Mouse (Mus musculus): ENCODE measurements around the gene Dner. TPM values are rescaled to one million over a fixed set of nuclear protein-coding genes. Genes with fewer than 3 reads are reported as not detected.

Gene Dner
- polyA plus RNA-seq, 1 experiment from 2014 or later: 143 TPM

- Histone ChIP-seq H3K9me3 (no peaks in the 10 kb centered on the region), H3K4me3 (no peak overlapping the region), H3K4me1 (no peaks in the 10 kb centered on the region), H3K9ac (no peak overlapping the region), H3K4me2 (replicated peaks) (no peak overlapping the region), H3K27ac (no peak overlapping the region), H3K27me3 (replicated peaks) (no peaks in the 10 kb centered on the region), H3K36me3 (no peaks in the 10 kb centered on the region)
- ATAC-seq (ENCODE audit: low FRiP score, low read depth): no peak
- WGBS: 56% methylated on average over 12 of the region's 12 CpGs
These were observed 291.1 kb downstream of the Dner start for GRCm38 (mm10) chr1:84404880-84405279.

- Histone ChIP-seq H3K36me3 (no peaks in the 10 kb centered on the region), H3K9me3 (no peaks in the 10 kb centered on the region), H3K4me3 (no peak overlapping the region), H3K27ac (no peak overlapping the region), H3K4me2 (replicated peaks) (no peak overlapping the region), H3K4me1 (no peaks in the 10 kb centered on the region), H3K27me3 (replicated peaks) (no peaks in the 10 kb centered on the region), H3K9ac (no peak overlapping the region)
- ATAC-seq (ENCODE audit: low FRiP score, low read depth): no peak
- 93% methylated on average over 1 of the region's 1 CpGs for WGBS
These were observed 293.9 kb downstream of the Dner start for GRCm38 (mm10) chr1:84402154-84402553.

DNA sequence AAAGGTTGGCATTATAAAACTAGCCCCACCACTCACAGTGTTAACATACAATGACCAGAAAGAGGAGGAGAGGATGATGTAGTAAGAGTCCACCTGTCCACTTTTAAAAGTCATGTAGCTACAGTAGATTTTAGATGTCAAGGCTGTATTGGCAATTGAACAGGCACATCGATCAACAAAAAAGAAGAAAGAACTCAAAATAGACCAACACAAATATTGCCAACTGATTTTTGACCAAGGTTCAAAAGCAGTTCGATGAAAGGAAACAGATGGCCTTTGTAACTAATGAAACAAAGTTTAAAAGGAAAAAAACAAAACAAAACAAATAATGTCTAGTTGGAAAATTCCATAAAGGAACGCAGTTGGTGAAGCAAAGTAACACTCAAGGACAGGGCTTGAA is 296.4 kb downstream of the Dner start:
- 93% methylated on average over 3 of the region's 3 CpGs for WGBS
- no peaks in the 10 kb centered on the region for H3K9me3 ChIP-seq

DNA sequence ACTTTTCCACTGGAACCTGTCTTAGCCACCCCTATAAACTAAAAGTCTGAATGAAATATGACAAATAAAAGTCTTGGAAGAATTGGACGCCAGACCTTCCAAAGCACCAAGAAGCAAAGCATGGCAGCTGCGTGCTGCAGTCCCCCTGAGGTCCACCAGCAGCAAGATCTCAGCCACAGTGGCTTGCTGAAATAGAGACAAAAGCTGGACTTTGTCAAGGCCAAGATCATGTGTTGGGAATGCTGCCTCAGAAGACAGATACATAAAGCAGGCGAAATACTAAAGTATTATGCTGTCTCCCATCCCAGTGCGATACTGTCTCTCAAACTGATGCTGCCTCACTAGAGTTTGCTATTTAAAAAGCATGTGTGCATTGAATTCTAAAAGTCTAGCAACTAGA is 296.9 kb downstream of the Dner start:
- H3K27me3 ChIP-seq (replicated peaks): no peaks in the 10 kb centered on the region
- H3K4me3 ChIP-seq: no peak overlapping the region
- no peak overlapping the region for H3K27ac ChIP-seq
- H3K36me3 ChIP-seq: no peaks in the 10 kb centered on the region; the same call in 1 of the 2 replicates
- H3K9me3 ChIP-seq: no peaks in the 10 kb centered on the region
- no peak overlapping the region for H3K4me2 ChIP-seq (replicated peaks)
- 93% methylated on average over 4 of the region's 4 CpGs for WGBS
- ATAC-seq (ENCODE audit: low FRiP score, low read depth): no peak
- H3K9ac ChIP-seq: no peak overlapping the region
- H3K4me1 ChIP-seq: no peaks in the 10 kb centered on the region

More for the DNA sequence above, 296.4 kb downstream of the Dner start:
- Histone ChIP-seq H3K4me1 (no peaks in the 10 kb centered on the region), H3K4me2 (replicated peaks) (no peak overlapping the region), H3K9ac (no peak overlapping the region), H3K36me3 (no peaks in the 10 kb centered on the region; the same call in 1 of the 2 replicates), H3K27ac (no peak overlapping the region), H3K4me3 (no peak overlapping the region), H3K27me3 (replicated peaks) (no peaks in the 10 kb centered on the region)
- no peak for ATAC-seq (ENCODE audit: low FRiP score, low read depth)

- Histone ChIP-seq H3K36me3 (no peaks in the 10 kb centered on the region; the same call in 1 of the 2 replicates), H3K27me3 (replicated peaks) (no peaks in the 10 kb centered on the region), H3K9ac (no peak overlapping the region), H3K9me3 (no peaks in the 10 kb centered on the region), H3K4me3 (no peak overlapping the region), H3K4me2 (replicated peaks) (no peak overlapping the region), H3K27ac (no peak overlapping the region), H3K4me1 (no peaks in the 10 kb centered on the region)
- no peak for ATAC-seq (ENCODE audit: low FRiP score, low read depth)
- WGBS: 87% methylated on average over 3 of the region's 3 CpGs
These were observed 299.2 kb downstream of the Dner start for GRCm38 (mm10) chr1:84396787-84397186.

GRCm38 (mm10) chr1:84395928-84396327 is 300.1 kb downstream of the Dner start:
- no peak overlapping the region for H3K27ac ChIP-seq
- H3K4me2 ChIP-seq (replicated peaks): no peak overlapping the region
- WGBS: 87% methylated on average over 8 of the region's 8 CpGs
- no peaks in the 10 kb centered on the region for H3K27me3 ChIP-seq (replicated peaks)
- no peak for ATAC-seq (ENCODE audit: low FRiP score, low read depth)
- H3K36me3 ChIP-seq: no peaks in the 10 kb centered on the region; the same call in 1 of the 2 replicates
- no peak overlapping the region for H3K4me3 ChIP-seq
- H3K9ac ChIP-seq: no peak overlapping the region
- no peaks in the 10 kb centered on the region for H3K9me3 ChIP-seq
- no peaks in the 10 kb centered on the region for H3K4me1 ChIP-seq

DNA sequence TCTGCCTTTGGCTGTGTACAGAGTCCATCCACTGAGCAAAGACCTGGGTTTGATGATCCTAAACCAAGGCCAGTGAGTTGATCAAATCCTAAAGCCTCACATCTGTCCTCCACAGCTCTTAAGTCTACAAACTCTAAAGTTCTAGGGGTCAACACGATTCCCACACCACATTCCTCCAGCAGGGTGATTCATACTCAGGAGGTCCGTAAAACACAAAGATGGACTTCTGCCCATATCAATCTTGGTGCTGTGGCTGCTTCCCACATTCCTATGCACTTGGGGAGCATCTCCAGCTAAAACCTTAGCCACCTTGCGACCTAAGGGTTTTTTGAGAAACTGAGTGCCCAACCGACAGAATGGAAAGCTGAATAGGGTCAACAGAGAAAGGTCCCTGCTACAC is 305.1 kb downstream of the Dner start:
- H3K27ac ChIP-seq: no peak overlapping the region
- 87% methylated on average over 4 of the region's 4 CpGs for WGBS
- H3K4me3 ChIP-seq: no peak overlapping the region
- H3K36me3 ChIP-seq: no peaks in the 10 kb centered on the region; the same call in 1 of the 2 replicates
- H3K9ac ChIP-seq: no peak overlapping the region
- no peaks in the 10 kb centered on the region for H3K9me3 ChIP-seq
- no peaks in the 10 kb centered on the region for H3K27me3 ChIP-seq (replicated peaks)
- no peak overlapping the region for H3K4me2 ChIP-seq (replicated peaks)
- no peak for ATAC-seq (ENCODE audit: low FRiP score, low read depth)
- no peaks in the 10 kb centered on the region for H3K4me1 ChIP-seq

GRCm38 (mm10) chr1:84387616-84388015 is 308.4 kb downstream of the Dner start:
- Histone ChIP-seq H3K36me3 (peaks cover 11% of the 10 kb centered on the region), H3K27ac (no peak overlapping the region), H3K4me2 (replicated peaks) (no peak overlapping the region), H3K4me1 (no peaks in the 10 kb centered on the region), H3K27me3 (replicated peaks) (no peaks in the 10 kb centered on the region), H3K4me3 (no peak overlapping the region), H3K9me3 (no peaks in the 10 kb centered on the region), H3K9ac (no peak overlapping the region)
- ATAC-seq (ENCODE audit: low FRiP score, low read depth): no peak; the same call in 1 of the 2 replicates
- WGBS: 63% methylated on average over 4 of the region's 4 CpGs

DNA sequence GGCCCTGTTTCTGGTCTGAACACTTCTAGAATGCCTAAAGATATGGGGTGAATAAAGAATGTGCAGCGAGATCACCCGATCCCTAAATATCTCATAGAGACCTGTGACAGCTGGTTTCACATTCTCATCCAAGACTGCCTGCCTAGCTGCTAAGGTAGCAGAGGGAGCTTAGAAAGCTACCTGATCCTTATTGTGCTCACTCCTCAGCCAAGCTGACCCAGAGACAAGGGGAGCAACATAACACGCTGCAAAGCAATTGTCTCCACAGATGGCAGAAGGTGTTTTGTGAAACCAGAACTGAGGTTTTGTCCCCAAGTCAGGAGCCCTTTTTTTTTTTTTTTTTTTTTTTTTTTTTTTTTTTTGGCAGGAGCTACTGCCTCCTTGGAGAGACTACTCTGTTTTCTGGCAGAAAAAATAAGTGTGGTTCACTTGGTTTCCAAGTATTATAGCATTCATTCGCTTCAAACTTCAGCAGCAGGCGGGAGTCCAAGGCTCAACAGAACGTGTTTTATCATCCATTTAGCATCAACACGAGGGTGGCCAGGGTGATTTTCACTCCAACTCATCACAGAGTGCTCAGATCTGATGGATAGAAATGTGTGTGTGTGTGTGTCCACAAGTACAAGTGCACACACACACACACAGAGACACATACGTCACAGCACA is 309.4 kb downstream of the Dner start:
- Histone ChIP-seq H3K27me3 (replicated peaks) (no peaks in the 10 kb centered on the region), H3K4me1 (no peaks in the 10 kb centered on the region), H3K4me3 (no peak overlapping the region), H3K4me2 (replicated peaks) (no peak overlapping the region), H3K9me3 (no peaks in the 10 kb centered on the region), H3K27ac (no peak overlapping the region), H3K9ac (no peak overlapping the region), H3K36me3 (peaks cover 11% of the 10 kb centered on the region)
- 86% methylated on average over 8 of the region's 8 CpGs for WGBS
- ATAC-seq (ENCODE audit: low FRiP score, low read depth): no peak

- Histone ChIP-seq H3K9me3 (no peaks in the 10 kb centered on the region), H3K36me3 (peaks cover 17% of the 10 kb centered on the region), H3K27me3 (replicated peaks) (no peaks in the 10 kb centered on the region), H3K4me2 (replicated peaks) (no peak overlapping the region), H3K4me1 (no peaks in the 10 kb centered on the region), H3K9ac (no peak overlapping the region), H3K27ac (no peak overlapping the region), H3K4me3 (no peak overlapping the region)
- WGBS: 88% methylated on average over 1 of the region's 1 CpGs
- ATAC-seq (ENCODE audit: low FRiP score, low read depth): no peak
These were observed 313.3 kb downstream of the Dner start for GRCm38 (mm10) chr1:84382709-84383108.

DNA sequence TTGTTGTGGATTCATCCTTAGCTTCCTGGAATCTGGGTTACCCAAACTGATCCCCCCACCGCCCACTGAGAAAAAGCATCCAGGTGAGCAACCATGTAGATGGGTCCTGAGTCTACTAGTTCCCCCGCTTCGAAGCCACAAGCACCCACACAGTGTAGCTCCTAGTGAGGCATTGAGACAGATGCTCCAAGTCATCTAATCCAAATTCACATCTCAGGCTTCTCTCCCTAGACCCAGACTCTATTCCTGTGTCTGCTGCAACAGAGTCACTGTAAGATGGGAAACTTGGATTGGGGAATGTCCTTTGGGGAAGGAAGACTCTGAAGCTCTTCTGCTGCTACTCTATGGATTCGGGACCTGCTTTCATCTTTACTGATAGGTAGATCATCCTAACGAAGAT is 314.0 kb downstream of the Dner start:
- Histone ChIP-seq H3K4me1 (no peaks in the 10 kb centered on the region), H3K9me3 (no peaks in the 10 kb centered on the region), H3K27ac (no peak overlapping the region), H3K4me3 (no peak overlapping the region), H3K4me2 (replicated peaks) (no peak overlapping the region), H3K9ac (no peak overlapping the region), H3K27me3 (replicated peaks) (no peaks in the 10 kb centered on the region), H3K36me3 (peaks cover 17% of the 10 kb centered on the region)
- no peak for ATAC-seq (ENCODE audit: low FRiP score, low read depth)
- WGBS: 92% methylated on average over 5 of the region's 5 CpGs

DNA sequence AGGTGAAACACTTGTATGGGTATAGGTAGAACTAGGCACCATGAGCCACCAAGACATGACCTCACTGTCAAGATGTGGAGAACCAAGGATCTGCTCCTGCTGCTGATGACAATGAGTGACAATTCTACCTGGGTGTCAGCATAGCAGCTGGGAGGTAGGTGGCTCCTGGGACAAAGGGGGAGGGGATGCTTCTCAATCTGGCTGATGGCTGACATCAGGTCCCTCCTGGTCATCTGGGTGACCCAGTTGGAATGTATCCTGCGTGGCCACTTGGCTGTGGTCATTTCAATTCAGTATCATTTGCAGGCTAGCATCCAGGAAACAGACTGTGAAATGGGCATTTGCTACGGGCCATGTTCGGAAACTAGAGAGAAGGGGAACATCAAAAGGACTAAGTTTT is 315.1 kb downstream of the Dner start:
- ATAC-seq (ENCODE audit: low FRiP score, low read depth): no peak
- H3K27ac ChIP-seq: no peak overlapping the region

GRCm38 (mm10) chr1:84367733-84368132 is 328.3 kb downstream of the Dner start:
- ATAC-seq (ENCODE audit: low FRiP score, low read depth): no peak
- H3K4me1 ChIP-seq: no peaks in the 10 kb centered on the region
- H3K9ac ChIP-seq: no peak overlapping the region
- H3K27me3 ChIP-seq (replicated peaks): no peaks in the 10 kb centered on the region
- no peaks in the 10 kb centered on the region for H3K9me3 ChIP-seq
- 81% methylated on average over 3 of the region's 3 CpGs for WGBS
- no peak overlapping the region for H3K27ac ChIP-seq
- H3K4me3 ChIP-seq: no peak overlapping the region
- H3K36me3 ChIP-seq: no peaks in the 10 kb centered on the region
- no peak overlapping the region for H3K4me2 ChIP-seq (replicated peaks)

More for the DNA sequence above, 315.1 kb downstream of the Dner start:
- H3K9me3 ChIP-seq: no peaks in the 10 kb centered on the region
- no peaks in the 10 kb centered on the region for H3K27me3 ChIP-seq (replicated peaks)
- no peaks in the 10 kb centered on the region for H3K4me1 ChIP-seq
- no peak overlapping the region for H3K4me3 ChIP-seq
- 81% methylated on average over 3 of the region's 3 CpGs for WGBS
- no peak overlapping the region for H3K4me2 ChIP-seq (replicated peaks)
- H3K36me3 ChIP-seq: peaks cover 17% of the 10 kb centered on the region
- H3K9ac ChIP-seq: no peak overlapping the region
